Mouse (Mus musculus): Measurements from ENCODE around the gene Fbxo5. TPM values are rescaled to one million over a fixed set of nuclear protein-coding genes. Genes with fewer than 3 reads are reported as not detected.
A peak's percentile ranks its signal among the peaks of the same experiment; 100 is the strongest.

Fbxo5 gene
- polyA plus RNA-seq, 1 experiment from 2014 or later = 69.0 TPM

DNA sequence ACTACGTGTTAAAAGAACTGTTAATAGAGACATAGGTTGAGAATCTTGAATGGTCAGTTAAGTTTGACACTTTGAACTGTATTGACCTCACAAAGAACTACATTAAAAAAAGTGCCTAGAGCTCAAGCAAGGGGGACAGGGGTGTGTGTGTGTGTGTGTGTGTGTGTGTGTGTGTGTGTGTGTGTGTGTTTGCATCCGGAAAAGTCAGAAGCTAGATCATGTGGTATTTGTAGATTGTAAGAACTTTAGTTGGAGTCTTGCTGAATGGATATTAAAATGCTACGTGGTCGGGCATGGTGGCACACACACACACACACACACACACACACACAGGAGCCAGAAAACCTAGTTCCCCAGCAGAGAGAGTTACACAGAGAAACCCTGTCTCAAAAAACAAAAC, 1.6 kb upstream of the Fbxo5 start:
- H3K9me3 ChIP-seq = no peaks in the 10 kb centered on the region
- no peaks in the 10 kb centered on the region for H3K27me3 ChIP-seq
- no peak for ATAC-seq (ENCODE audit: low FRiP score, low read depth)
- H3K27ac ChIP-seq (replicated peaks) = no peak overlapping the region
- H3K4me3 ChIP-seq = no peak overlapping the region
- no peak overlapping the region for H3K9ac ChIP-seq (replicated peaks)
- H3K4me2 ChIP-seq (replicated peaks) = no peak overlapping the region
- WGBS = 75% methylated on average over 4 of the region's 4 CpGs
- H3K4me1 ChIP-seq = peaks cover 27% of the 10 kb centered on the region
- peaks cover 13% of the 10 kb centered on the region for H3K36me3 ChIP-seq

DNA sequence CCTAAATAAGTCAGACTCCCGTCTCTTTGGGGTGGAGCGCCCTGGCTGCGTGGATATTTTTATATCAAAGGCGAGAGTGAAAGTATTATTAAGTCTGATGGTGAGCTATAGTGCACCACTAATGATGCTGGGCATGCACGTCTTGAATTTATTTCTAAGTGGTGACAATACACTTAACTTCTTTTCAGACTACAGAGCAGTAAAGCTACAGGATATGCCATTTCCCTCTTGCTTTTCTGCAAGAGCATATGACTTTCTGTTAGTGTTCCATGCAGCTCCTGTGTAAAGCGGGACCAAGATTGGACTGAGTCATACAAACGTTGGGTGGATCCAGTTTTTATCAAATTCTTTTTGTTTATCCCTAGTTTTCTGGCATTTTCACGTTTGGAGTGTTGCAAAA, 1.0 kb upstream of the Fbxo5 start:
- Histone ChIP-seq H3K4me1 (peaks cover 32% of the 10 kb centered on the region), H3K36me3 (peaks cover 13% of the 10 kb centered on the region), H3K4me2 (replicated peaks) (peak overlapping the region; percentile 97), H3K4me3 (peak overlapping the region; percentile 76), H3K27me3 (no peaks in the 10 kb centered on the region), H3K9me3 (no peaks in the 10 kb centered on the region), H3K9ac (replicated peaks) (peak overlapping the region; percentile 53; the same call in 1 of the 2 replicates), H3K27ac (replicated peaks) (peak overlapping the region; percentile 80)
- WGBS = 22% methylated on average over 8 of the region's 8 CpGs
- ATAC-seq (ENCODE audit: low FRiP score, low read depth) = no peak

DNA sequence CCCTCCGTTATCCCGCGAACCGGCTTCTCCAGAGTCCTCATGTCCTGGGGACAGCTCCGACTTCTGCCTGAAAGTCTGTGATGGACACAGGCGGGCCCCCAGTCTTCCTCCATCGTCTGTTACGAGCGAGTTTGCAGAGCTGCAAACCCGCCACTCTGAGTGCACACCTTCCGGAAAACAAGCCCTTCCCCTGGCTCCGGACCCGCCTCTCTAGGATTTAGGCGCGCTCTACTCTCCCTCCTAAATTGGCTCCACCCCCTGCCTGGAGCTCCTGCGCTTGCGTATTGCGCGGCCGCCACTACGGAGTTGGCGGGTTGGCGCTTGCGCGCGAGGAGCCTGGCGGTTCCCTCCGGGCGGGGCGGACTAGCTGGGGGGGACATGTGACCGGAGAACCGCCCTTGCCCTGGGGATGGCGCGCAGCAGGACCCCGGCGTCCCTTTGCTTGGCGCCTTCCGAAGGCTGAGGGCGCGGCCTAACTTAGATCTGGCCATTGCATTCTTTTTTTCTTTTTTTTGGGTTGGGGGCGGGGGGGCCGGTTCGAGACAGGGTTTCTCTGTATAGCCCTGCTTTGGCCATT, 419 bp upstream of the Fbxo5 start:
- peak overlapping the region; percentile 76 for H3K4me3 ChIP-seq
- peak overlapping the region; percentile 53 for H3K9ac ChIP-seq (replicated peaks)
- H3K27me3 ChIP-seq = no peaks in the 10 kb centered on the region
- H3K4me1 ChIP-seq = peaks cover 32% of the 10 kb centered on the region
- H3K36me3 ChIP-seq = peaks cover 18% of the 10 kb centered on the region
- H3K4me2 ChIP-seq (replicated peaks) = peak overlapping the region; percentile 97
- peak; percentile 93 for ATAC-seq (ENCODE audit: low FRiP score, low read depth)
- under 1% methylated on average over 43 of the region's 43 CpGs for WGBS
- H3K27ac ChIP-seq (replicated peaks) = peak overlapping the region; percentile 80
- H3K9me3 ChIP-seq = no peaks in the 10 kb centered on the region

DNA sequence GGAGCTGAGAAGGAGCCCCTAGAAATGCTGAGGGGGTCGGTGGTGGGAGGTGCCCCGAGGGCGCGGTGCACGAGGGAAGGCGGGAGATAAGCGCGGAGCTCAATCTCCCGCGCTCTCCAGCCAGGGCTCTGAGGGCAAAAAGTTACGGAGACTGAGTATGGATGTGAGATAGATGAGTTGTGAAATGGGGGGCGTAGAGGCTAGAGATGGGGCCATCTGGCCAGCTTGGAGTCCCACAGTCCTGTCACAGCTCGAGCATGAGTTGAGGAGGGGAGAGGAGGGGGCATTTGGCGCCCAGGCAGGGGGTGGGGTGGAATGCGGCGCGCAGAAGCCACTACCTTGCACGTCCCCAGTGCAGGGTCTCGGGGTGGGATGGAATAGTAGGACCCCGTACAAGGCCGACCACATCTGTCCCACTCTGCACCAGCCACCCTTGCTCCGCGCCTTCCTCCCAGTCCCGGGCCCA, 676 bp downstream of the Fbxo5 start:
- no peaks in the 10 kb centered on the region for H3K9me3 ChIP-seq
- H3K4me3 ChIP-seq = peak overlapping the region; percentile 76
- H3K4me2 ChIP-seq (replicated peaks) = peak overlapping the region; percentile 97
- peaks cover 32% of the 10 kb centered on the region for H3K4me1 ChIP-seq
- peak overlapping the region; percentile 80 for H3K27ac ChIP-seq (replicated peaks)
- peak overlapping the region; percentile 69 for H3K9ac ChIP-seq (replicated peaks)
- peaks cover 26% of the 10 kb centered on the region for H3K36me3 ChIP-seq
- WGBS = under 1% methylated on average over 23 of the region's 24 CpGs
- ATAC-seq (ENCODE audit: low FRiP score, low read depth) = peak; percentile 44
- H3K27me3 ChIP-seq = no peaks in the 10 kb centered on the region

DNA sequence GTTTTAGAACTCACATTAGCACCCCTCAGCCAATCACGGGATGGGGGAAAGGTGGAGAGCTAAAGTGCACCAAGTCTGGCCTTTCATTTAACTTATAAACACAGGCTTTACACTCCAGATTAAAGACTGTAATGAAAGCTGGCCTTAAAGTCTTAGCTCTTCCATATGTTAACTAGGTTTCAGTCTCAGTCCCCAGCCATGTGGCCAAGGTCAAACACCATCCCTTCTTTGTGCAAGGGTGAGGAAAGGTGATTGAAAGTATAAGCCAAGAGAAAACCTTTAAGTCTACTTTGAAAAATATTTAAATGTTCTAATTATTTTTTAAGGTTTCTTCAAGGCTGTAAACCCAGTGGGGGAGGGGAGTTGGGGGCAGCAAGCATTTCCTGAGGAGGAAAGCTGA, 1.7 kb downstream of the Fbxo5 start:
- Histone ChIP-seq H3K36me3 (peaks cover 29% of the 10 kb centered on the region), H3K9ac (replicated peaks) (peak overlapping the region; percentile 69), H3K4me3 (peak overlapping the region; percentile 76), H3K4me2 (replicated peaks) (peak overlapping the region; percentile 97), H3K9me3 (no peaks in the 10 kb centered on the region), H3K4me1 (peaks cover 32% of the 10 kb centered on the region), H3K27ac (replicated peaks) (no peak overlapping the region), H3K27me3 (no peaks in the 10 kb centered on the region)
- 0% methylated on average over 1 of the region's 1 CpGs for WGBS
- ATAC-seq (ENCODE audit: low FRiP score, low read depth) = no peak

DNA sequence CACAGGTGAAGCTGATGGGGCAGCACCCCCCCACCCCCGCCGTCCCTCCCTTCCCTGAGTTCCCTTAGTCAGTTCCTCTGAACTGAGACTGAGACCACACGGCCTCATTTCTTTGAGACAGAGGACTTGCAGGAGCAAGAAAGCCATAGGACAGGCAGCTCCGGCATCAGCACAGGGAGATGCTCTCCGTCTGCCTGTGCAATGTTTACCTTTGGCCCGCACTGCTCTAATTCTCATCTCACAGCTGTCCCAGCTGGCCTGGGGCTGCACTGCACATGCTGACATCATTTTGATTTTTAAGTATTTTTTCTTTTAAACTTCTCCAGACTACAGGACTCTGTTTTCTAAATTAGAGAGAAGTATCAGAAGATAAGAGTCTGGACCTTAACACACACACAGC, 2.5 kb downstream of the Fbxo5 start:
- peak overlapping the region; percentile 97 for H3K4me2 ChIP-seq (replicated peaks)
- H3K27me3 ChIP-seq = no peaks in the 10 kb centered on the region
- H3K27ac ChIP-seq (replicated peaks) = no peak overlapping the region
- ATAC-seq (ENCODE audit: low FRiP score, low read depth) = no peak
- H3K4me1 ChIP-seq = peaks cover 32% of the 10 kb centered on the region
- WGBS = 42% methylated on average over 6 of the region's 6 CpGs
- H3K4me3 ChIP-seq = peak overlapping the region; percentile 76
- peak overlapping the region; percentile 15; the same call in 1 of the 2 replicates for H3K9ac ChIP-seq (replicated peaks)
- no peaks in the 10 kb centered on the region for H3K9me3 ChIP-seq
- peaks cover 37% of the 10 kb centered on the region for H3K36me3 ChIP-seq

DNA sequence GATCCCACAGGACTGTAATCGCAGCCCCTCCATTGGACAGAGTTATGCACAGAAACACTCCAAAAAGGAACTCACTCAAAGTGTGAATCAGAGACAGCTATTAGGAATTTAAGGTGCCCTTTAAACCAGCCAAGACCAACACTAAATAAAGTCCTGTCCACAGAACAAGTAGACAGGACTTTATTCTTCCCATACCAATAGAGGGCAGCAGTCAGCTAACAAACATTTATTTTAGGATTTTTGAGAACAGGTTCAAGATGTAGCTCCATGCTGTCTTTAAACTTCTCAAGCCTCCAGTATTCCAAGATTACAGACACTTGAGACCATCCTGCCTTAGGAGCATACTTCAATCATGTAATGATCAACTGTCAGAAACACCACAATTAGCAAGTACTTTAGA, 4.9 kb downstream of the Fbxo5 start:
- H3K27ac ChIP-seq (replicated peaks) = no peak overlapping the region
- peaks cover 37% of the 10 kb centered on the region for H3K36me3 ChIP-seq
- 93% methylated on average over 1 of the region's 1 CpGs for whole genome bisulfite sequencing
- no peak overlapping the region for H3K4me2 ChIP-seq (replicated peaks)
- H3K9ac ChIP-seq (replicated peaks) = no peak overlapping the region
- no peak for ATAC-seq (ENCODE audit: low FRiP score, low read depth)
- H3K9me3 ChIP-seq = no peaks in the 10 kb centered on the region
- no peak overlapping the region for H3K4me3 ChIP-seq
- H3K4me1 ChIP-seq = peaks cover 29% of the 10 kb centered on the region
- no peaks in the 10 kb centered on the region for H3K27me3 ChIP-seq

DNA sequence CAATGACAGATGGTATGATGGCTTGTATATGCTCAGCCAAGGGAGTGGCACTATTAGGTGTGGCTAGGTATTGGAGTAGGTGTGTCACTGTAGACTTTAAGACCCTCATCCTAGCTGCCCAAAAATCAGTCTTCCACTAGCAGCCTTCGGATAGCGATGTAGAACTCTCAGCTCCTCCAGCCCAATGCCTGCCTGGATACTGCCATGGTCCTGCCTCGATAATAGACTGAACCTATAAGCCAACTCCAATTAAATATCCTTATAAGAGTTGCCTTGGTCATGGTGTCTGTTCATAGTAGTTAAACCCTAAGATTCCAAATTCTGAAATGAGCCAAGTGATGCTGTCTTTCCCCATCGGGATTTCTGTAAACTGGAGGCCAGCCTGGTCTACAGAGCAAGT, 7.3 kb downstream of the Fbxo5 start:
- Histone ChIP-seq H3K4me1 (peaks cover 14% of the 10 kb centered on the region), H3K36me3 (peaks cover 37% of the 10 kb centered on the region), H3K4me3 (no peak overlapping the region), H3K27me3 (no peaks in the 10 kb centered on the region), H3K9me3 (no peaks in the 10 kb centered on the region), H3K4me2 (replicated peaks) (no peak overlapping the region), H3K9ac (replicated peaks) (no peak overlapping the region), H3K27ac (replicated peaks) (no peak overlapping the region)
- ATAC-seq (ENCODE audit: low FRiP score, low read depth) = no peak
- 83% methylated on average over 4 of the region's 4 CpGs for WGBS

DNA sequence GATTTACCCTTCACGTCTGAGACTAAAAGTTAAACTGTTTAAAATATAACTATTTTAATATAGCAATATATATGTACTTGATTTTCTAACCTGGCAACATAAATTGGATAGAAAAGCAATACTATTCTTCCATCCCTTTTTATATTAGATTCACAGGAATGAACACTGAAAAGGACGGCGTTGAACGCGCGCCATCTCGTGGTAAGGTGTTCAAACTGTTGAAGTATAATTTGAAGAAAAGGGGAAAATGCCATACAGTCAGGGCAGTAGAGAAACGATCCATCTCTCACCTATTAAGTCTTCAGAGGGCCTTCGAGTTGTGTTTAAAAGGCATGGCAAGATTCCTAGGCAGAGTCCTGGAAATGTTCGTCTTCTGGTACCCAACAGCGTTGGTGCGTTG, 14.7 kb downstream of the Fbxo5 start:
- 0 out of 2 replicates have a peak, but pooled peaks have one; percentile 16 for ATAC-seq (ENCODE audit: low FRiP score, low read depth)
- no peak overlapping the region for H3K4me3 ChIP-seq
- 22% methylated on average over 12 of the region's 12 CpGs for WGBS

DNA sequence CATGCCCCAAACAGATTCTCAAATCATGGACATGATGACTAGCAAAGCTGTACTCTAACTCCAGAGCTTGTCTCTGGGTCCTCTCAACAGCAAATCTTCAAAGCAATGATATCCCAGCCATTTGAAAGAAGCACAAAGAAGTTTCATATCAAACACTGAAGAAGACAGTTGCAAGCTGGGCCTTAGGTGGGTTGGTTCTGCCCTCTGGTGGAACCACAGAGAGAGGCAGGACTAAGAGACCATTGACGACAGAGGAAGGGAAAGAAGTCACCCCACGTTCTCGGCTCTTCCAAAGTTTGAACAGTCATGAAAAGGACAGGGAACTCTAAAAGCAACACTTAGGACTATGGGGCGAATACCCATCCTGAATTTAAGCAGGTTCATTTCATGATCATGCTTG, 18.5 kb downstream of the Fbxo5 start:
- Histone ChIP-seq H3K27ac (replicated peaks) (no peak overlapping the region), H3K27me3 (no peaks in the 10 kb centered on the region), H3K4me2 (replicated peaks) (no peak overlapping the region), H3K9me3 (no peaks in the 10 kb centered on the region), H3K9ac (replicated peaks) (no peak overlapping the region), H3K4me1 (no peaks in the 10 kb centered on the region), H3K4me3 (no peak overlapping the region), H3K36me3 (no peaks in the 10 kb centered on the region)
- 30% methylated on average over 4 of the region's 4 CpGs for WGBS
- no peak for ATAC-seq (ENCODE audit: low FRiP score, low read depth)

More for the DNA sequence above, 14.7 kb downstream of the Fbxo5 start:
- H3K27ac ChIP-seq (replicated peaks) = no peak overlapping the region
- no peak overlapping the region for H3K4me2 ChIP-seq (replicated peaks)
- H3K36me3 ChIP-seq = no peaks in the 10 kb centered on the region
- no peaks in the 10 kb centered on the region for H3K4me1 ChIP-seq
- H3K27me3 ChIP-seq = no peaks in the 10 kb centered on the region
- no peaks in the 10 kb centered on the region for H3K9me3 ChIP-seq
- no peak overlapping the region for H3K9ac ChIP-seq (replicated peaks)

Other genes with a start within 250 kb of the Fbxo5 start
- 1.3 and 1.7 TPM in 2 replicates for gene Myct1, start 211.8 kb downstream of the Fbxo5 start, polyA plus RNA-seq (2016; fragmentation: Nextera tagmentation; extraction: Ambion mirVana)
- 0.34 TPM in 1 of 2 replicates, not detected in the other for gene Vip, start 166.4 kb downstream of the Fbxo5 start, polyA plus RNA-seq (2016; fragmentation: Nextera tagmentation; extraction: Ambion mirVana)
- 14.5 and 16.2 TPM in 2 replicates for gene Mtrf1l, start 18.3 kb upstream of the Fbxo5 start, polyA plus RNA-seq (2016; fragmentation: Nextera tagmentation; extraction: Ambion mirVana)
- gene Rgs17, start 116.8 kb upstream of the Fbxo5 start, polyA plus RNA-seq (2016; fragmentation: Nextera tagmentation; extraction: Ambion mirVana) = 3.7 and 4.3 TPM in 2 replicates

All from midbrain, embryonic 12.5 days (tissue).